Mouse (Mus musculus): ENCODE measurements around the gene Arhgef3.
A peak's percentile ranks its signal among the peaks of the same experiment; 100 is the strongest.

DNA sequence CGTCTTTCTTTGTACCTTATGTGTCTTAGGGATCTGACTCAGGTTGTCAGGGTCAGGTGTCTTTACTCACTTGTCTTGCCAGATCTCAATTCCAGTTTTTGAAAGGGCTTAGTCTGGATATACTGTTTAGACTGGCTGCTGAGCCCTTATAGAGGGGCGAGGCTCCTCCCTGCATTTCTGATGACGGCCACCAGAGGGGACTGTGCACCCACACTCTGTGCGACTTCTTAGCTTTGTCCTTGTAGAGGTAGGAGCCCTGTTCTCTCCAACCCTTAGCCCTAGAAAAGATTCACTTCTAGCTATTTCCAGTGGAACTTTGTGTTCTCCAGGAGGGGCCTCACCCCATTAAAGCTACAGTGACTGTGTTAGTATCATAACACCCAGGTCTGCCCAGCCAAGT lies 72.3 kb downstream of the Arhgef3 start:
- no peak for TF ChIP-seq EP300 (IDR thresholded peaks at IDR 0.05; ENCODE audit: low read depth)
- TF ChIP-seq CTCF (IDR thresholded peaks at IDR 0.05; ENCODE audit: low read depth) = peak; percentile 94
